Mouse (Mus musculus): ENCODE measurements at regions not wholly inside any gene's neighbourhood (a gene's known extent, or its start where the extent isn't known, plus 50 kb on each side); places are given as distances from the start of the nearest gene placed in this dataset.
"Not testable (repeated sequence)": the region's sequence is repeated elsewhere in the genome, so short reads cannot be mapped to it uniquely, and the experiment has no call there.

DNA sequence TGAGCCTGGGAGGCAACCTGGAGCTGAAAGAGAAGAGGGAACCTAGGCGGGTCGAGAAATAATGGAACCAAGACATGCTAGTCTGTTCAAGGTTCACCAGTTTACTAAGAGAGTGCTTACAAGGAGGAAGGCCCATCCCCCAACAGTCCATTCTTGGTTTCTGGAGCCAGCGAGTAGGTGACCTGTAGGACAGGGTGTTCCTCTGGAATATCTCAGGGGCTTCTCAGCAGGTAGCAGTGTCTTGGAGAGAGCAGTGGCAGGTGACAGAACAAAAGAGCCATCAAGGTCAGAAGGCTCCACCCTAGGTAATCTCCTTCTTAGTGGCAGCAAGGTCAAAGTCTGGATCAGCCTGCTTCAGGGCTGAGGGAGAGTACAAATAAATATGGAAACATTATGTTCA lies 268.4 kb downstream of the Ppp1r3a start:
- TF ChIP-seq CTCF, EP300 (IDR thresholded peaks at IDR 0.05): not testable (repeated sequence)

Measured in lung, postnatal 0 days (tissue).